Mouse (Mus musculus) heart, embryonic 11.5 days (tissue): Measurements from ENCODE around the gene Rap2a. TPM values are rescaled to one million over a fixed set of nuclear protein-coding genes. Genes with fewer than 3 reads are reported as not detected.

Experiments used
- ATAC-seq: fragments of 200-750 bp; cut with Nextera tagmentation; replicated peaks from 2 replicates; pipeline ENCODE4 v1.8.0; 2017; ENCODE audit warnings: moderate library complexity; ENCODE audit not compliant: insufficient number of reproducible peaks, low FRiP score, low TSS enrichment
- H3K27ac ChIP-seq: fragments of 300-500 bp; sonication (generic); 2 replicates; pipeline ENCODE4 v1.5.1; 2014; ENCODE audit warnings: mild to moderate bottlenecking, low read depth, low read length
- H3K27me3 ChIP-seq: fragments of 300-500 bp; sonication (generic); 2 replicates; pipeline ENCODE4 v1.6.1; 2014; ENCODE audit warnings: mild to moderate bottlenecking, low read length, mixed read lengths; ENCODE audit not compliant: control insufficient read depth, insufficient read depth
- H3K36me3 ChIP-seq: fragments of 300-500 bp; sonication (generic); 2 replicates; pipeline ENCODE4 v1.6.1; 2014; ENCODE audit warnings: mild to moderate bottlenecking, low read length, moderate library complexity, mixed read lengths; ENCODE audit not compliant: control insufficient read depth, insufficient read depth
- H3K4me1 ChIP-seq: fragments of 300-500 bp; sonication (generic); 2 replicates; pipeline ENCODE4 v1.6.1; 2014; ENCODE audit warnings: low read length; ENCODE audit not compliant: control insufficient read depth, insufficient read depth
- H3K4me2 ChIP-seq: fragments of 300-500 bp; sonication (generic); 2 replicates; pipeline ENCODE4 v1.6.1; 2014; ENCODE audit warnings: mild to moderate bottlenecking, moderate library complexity
- H3K4me3 ChIP-seq: fragments of 300-500 bp; sonication (generic); 2 replicates; pipeline ENCODE4 v1.5.1; 2014; ENCODE audit warnings: low read depth, low read length
- H3K9ac ChIP-seq: fragments of 300-500 bp; sonication (generic); 2 replicates; pipeline ENCODE4 v1.6.1; 2014; ENCODE audit warnings: mild to moderate bottlenecking, low read depth, low read length, moderate library complexity
- H3K9me3 ChIP-seq: fragments of 300-500 bp; sonication (generic); replicated peaks from 2 replicates; pipeline ENCODE4 v1.6.1; 2016; ENCODE audit warnings: low read length; ENCODE audit not compliant: control insufficient read depth
- WGBS: fragments of 180-500 bp; shearing (Covaris S2); extraction: QIAGEN DNeasy Blood & Tissue Kit; methylation state at CpG from one replicate; pipeline ENCODE4 v1.1.7; 2014; ENCODE audit not compliant: insufficient replicate concordance; 5-methylcytosine and 5-hydroxymethylcytosine counted together
- polyA plus RNA-seq: library from polyadenylated mRNA; unstranded; fragments of >200 nt; fragmentation: Nextera tagmentation; extraction: Ambion mirVana; gene quantifications from 2 replicates; pipeline ENCODE4 v1.2.1, GENCODE M21; 2014

Gene Rap2a
- polyA plus RNA-seq, 1 experiment from 2014 or later = 13.8 TPM

DNA sequence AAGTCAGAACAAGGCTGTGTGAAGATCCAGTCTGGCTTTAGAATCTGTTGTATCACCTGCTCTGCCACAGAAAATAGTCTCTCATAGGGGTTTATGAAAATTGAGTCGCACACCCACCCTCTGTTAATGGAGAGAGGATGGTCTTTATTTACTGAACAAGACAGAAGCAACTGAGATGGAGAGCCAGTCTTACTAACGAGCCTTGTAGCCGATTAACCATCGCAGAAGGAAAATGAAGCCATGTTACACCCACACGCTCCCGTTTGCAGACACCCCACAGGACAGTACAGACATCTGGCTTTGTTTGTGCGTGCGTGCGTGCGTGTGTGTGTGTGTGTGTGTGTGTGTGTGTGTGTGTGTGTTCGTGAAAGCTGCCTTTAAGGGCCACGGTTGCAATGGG is 26.2 kb downstream of the Rap2a start:
- no peak for ATAC-seq
- WGBS = 92% methylated on average over 12 of the region's 12 CpGs

GRCm38 (mm10) chr14:120504928-120505461 is 26.8 kb downstream of the Rap2a start:
- H3K4me1 ChIP-seq = peaks cover 10% of the 10 kb centered on the region
- 83% methylated on average over 18 of the region's 18 CpGs for WGBS
- no peaks in the 10 kb centered on the region for H3K9me3 ChIP-seq
- no peak overlapping the region for H3K4me3 ChIP-seq
- no peak overlapping the region for H3K4me2 ChIP-seq
- no peaks in the 10 kb centered on the region for H3K36me3 ChIP-seq
- no peak overlapping the region for H3K27ac ChIP-seq
- H3K27me3 ChIP-seq = no peaks in the 10 kb centered on the region
- H3K9ac ChIP-seq = no peak overlapping the region
- no peak for ATAC-seq

More for the DNA sequence above, 26.2 kb downstream of the Rap2a start:
- no peak overlapping the region for H3K4me3 ChIP-seq
- H3K27ac ChIP-seq = no peak overlapping the region
- peaks cover 16% of the 10 kb centered on the region for H3K4me1 ChIP-seq
- no peaks in the 10 kb centered on the region for H3K27me3 ChIP-seq
- no peak overlapping the region for H3K9ac ChIP-seq
- no peaks in the 10 kb centered on the region for H3K9me3 ChIP-seq
- no peak overlapping the region for H3K4me2 ChIP-seq
- H3K36me3 ChIP-seq = no peaks in the 10 kb centered on the region

DNA sequence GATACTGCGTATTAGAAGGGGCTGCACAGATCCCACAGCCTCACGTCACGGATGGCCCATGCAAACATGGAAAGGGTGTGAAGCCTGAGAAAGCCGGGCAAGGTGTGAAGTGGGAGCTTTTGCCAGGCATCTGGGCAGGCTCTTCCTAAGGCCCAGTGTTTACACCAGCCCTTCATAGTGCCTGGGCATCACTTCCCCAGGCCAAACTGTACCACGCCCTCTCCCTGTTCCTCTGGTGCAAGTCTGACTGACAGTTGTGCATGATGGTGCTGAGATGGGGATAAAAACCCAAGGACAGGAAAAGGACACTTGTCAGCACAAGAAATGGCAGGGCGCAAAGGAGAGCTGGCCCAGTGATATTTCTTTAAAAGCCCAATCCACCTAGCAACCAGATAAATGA is 27.7 kb downstream of the Rap2a start:
- no peak for ATAC-seq
- 87% methylated on average over 6 of the region's 6 CpGs for WGBS
- Histone ChIP-seq H3K9ac (no peak overlapping the region), H3K36me3 (no peaks in the 10 kb centered on the region), H3K27me3 (no peaks in the 10 kb centered on the region), H3K4me3 (no peak overlapping the region), H3K4me2 (no peak overlapping the region), H3K4me1 (peaks cover 10% of the 10 kb centered on the region), H3K27ac (no peak overlapping the region), H3K9me3 (no peaks in the 10 kb centered on the region)

- no peak overlapping the region; the same call in 1 of the 2 replicates for H3K4me2 ChIP-seq
- 39% methylated on average over 12 of the region's 12 CpGs for WGBS
- no peak for ATAC-seq
- H3K36me3 ChIP-seq = no peaks in the 10 kb centered on the region
- no peak overlapping the region for H3K9ac ChIP-seq
- H3K4me3 ChIP-seq = no peak overlapping the region
- no peaks in the 10 kb centered on the region for H3K27me3 ChIP-seq
- no peaks in the 10 kb centered on the region for H3K9me3 ChIP-seq
- peaks cover 10% of the 10 kb centered on the region for H3K4me1 ChIP-seq
- no peak overlapping the region for H3K27ac ChIP-seq
Measured at GRCm38 (mm10) chr14:120507516-120507915, 29.3 kb downstream of the Rap2a start.

GRCm38 (mm10) chr14:120508566-120509365 is 30.5 kb downstream of the Rap2a start:
- H3K27me3 ChIP-seq = no peaks in the 10 kb centered on the region
- no peak for ATAC-seq
- H3K4me1 ChIP-seq = peaks cover 10% of the 10 kb centered on the region
- no peaks in the 10 kb centered on the region for H3K9me3 ChIP-seq
- no peak overlapping the region for H3K9ac ChIP-seq
- 71% methylated on average over 16 of the region's 16 CpGs for WGBS
- H3K27ac ChIP-seq = no peak overlapping the region
- no peak overlapping the region for H3K4me3 ChIP-seq
- no peaks in the 10 kb centered on the region for H3K36me3 ChIP-seq
- no peak overlapping the region for H3K4me2 ChIP-seq

DNA sequence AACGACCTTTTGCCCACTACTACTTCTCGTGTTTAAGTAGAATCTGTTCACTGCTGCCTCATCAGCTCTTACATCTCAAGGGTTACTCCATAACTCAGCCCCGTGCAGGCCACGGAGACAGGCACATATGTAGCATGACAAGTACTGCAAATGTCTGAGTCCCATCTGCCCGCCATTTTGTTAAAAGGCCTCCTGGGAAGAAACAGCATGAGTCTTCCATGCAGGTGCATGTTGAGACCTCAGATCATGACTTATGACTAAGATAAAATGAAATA is 31.1 kb downstream of the Rap2a start:
- H3K4me1 ChIP-seq = peaks cover 10% of the 10 kb centered on the region
- no peaks in the 10 kb centered on the region for H3K27me3 ChIP-seq
- WGBS = 80% methylated on average over 5 of the region's 5 CpGs
- no peak overlapping the region for H3K9ac ChIP-seq
- no peak overlapping the region for H3K4me2 ChIP-seq
- H3K4me3 ChIP-seq = no peak overlapping the region
- no peak overlapping the region for H3K27ac ChIP-seq
- no peaks in the 10 kb centered on the region for H3K9me3 ChIP-seq
- ATAC-seq = no peak
- no peaks in the 10 kb centered on the region for H3K36me3 ChIP-seq

- WGBS = 76% methylated on average over 5 of the region's 5 CpGs
- H3K4me2 ChIP-seq = no peak overlapping the region
- no peak overlapping the region for H3K4me3 ChIP-seq
- H3K4me1 ChIP-seq = peaks cover 10% of the 10 kb centered on the region
- H3K9ac ChIP-seq = no peak overlapping the region
- no peaks in the 10 kb centered on the region for H3K27me3 ChIP-seq
- no peak overlapping the region for H3K27ac ChIP-seq
- no peak for ATAC-seq
- H3K36me3 ChIP-seq = no peaks in the 10 kb centered on the region
- H3K9me3 ChIP-seq = no peaks in the 10 kb centered on the region
Measured at GRCm38 (mm10) chr14:120511821-120512220, 33.6 kb downstream of the Rap2a start.

GRCm38 (mm10) chr14:120514821-120515271 is 36.6 kb downstream of the Rap2a start:
- 65% methylated on average over 4 of the region's 4 CpGs for WGBS
- H3K4me2 ChIP-seq = no peak overlapping the region
- H3K27me3 ChIP-seq = no peaks in the 10 kb centered on the region
- no peak overlapping the region for H3K9ac ChIP-seq
- no peaks in the 10 kb centered on the region for H3K9me3 ChIP-seq
- ATAC-seq = no peak
- no peaks in the 10 kb centered on the region for H3K36me3 ChIP-seq
- no peaks in the 10 kb centered on the region for H3K4me1 ChIP-seq
- H3K4me3 ChIP-seq = no peak overlapping the region
- no peak overlapping the region for H3K27ac ChIP-seq

GRCm38 (mm10) chr14:120515376-120515775 is 37.1 kb downstream of the Rap2a start:
- no peaks in the 10 kb centered on the region for H3K4me1 ChIP-seq
- no peak for ATAC-seq
- no peak overlapping the region for H3K4me2 ChIP-seq
- H3K4me3 ChIP-seq = no peak overlapping the region
- WGBS = 71% methylated on average over 1 of the region's 1 CpGs
- no peak overlapping the region for H3K9ac ChIP-seq
- no peaks in the 10 kb centered on the region for H3K36me3 ChIP-seq
- no peaks in the 10 kb centered on the region for H3K27me3 ChIP-seq
- H3K9me3 ChIP-seq = no peaks in the 10 kb centered on the region
- H3K27ac ChIP-seq = no peak overlapping the region
